Mouse (Mus musculus) megakaryocyte-erythroid progenitor cell, adult 5-6 weeks (primary cell): ENCODE data around the gene Defb45. TPM values are rescaled to one million over a fixed set of nuclear protein-coding genes. Genes with fewer than 3 reads are reported as not detected.

Experiments used
- ATAC-seq: replicated peaks from 2 replicates; pipeline ENCODE4 v1.8.0; 2016; ENCODE audit warnings: mild to moderate bottlenecking, inconsistent platforms; ENCODE audit not compliant: severe bottlenecking, poor library complexity, low FRiP score, low TSS enrichment
- total RNA-seq, 2 experiments: library from RNA; stranded (forward) in 1 of 2; stranded (reverse) in 1 of 2; fragments of 200-1000, 215-1000 nt in 1 of 2; fragments of >200 nt in 1 of 2; fragmentation: Nextera tagmentation in 1 of 2; gene quantifications; 2 replicates each; pipeline ENCODE4 v1.2.3; 2014 to 2017

Defb45 gene
- not detected in 2 replicates for total RNA-seq (2014; fragmentation: Nextera tagmentation)
- total RNA-seq (2017): not detected in 2 replicates

GRCm38 (mm10) chr2:152599299-152599698, at the start of gene Defb45:
Gene Defb45, minus strand, starts transcription at chr2:152599399.
- no peak for ATAC-seq

GRCm38 (mm10) chr2:152639406-152640113, 40.4 kb upstream of the Defb45 start:
- ATAC-seq: no peak

GRCm38 (mm10) chr2:152638865-152639264, 39.7 kb upstream of the Defb45 start:
- no peak for ATAC-seq

GRCm38 (mm10) chr2:152637381-152637780, 38.2 kb upstream of the Defb45 start:
- no peak for ATAC-seq

GRCm38 (mm10) chr2:152637006-152637322, 37.8 kb upstream of the Defb45 start:
- ATAC-seq: no peak

- ATAC-seq: no peak
These were observed 37.2 kb upstream of the Defb45 start for GRCm38 (mm10) chr2:152636246-152637005.

- no peak for ATAC-seq
These were observed 35.1 kb upstream of the Defb45 start for GRCm38 (mm10) chr2:152634311-152634710.

GRCm38 (mm10) chr2:152633334-152633733, 34.1 kb upstream of the Defb45 start:
- no peak for ATAC-seq

- ATAC-seq: no peak
These were observed 30.7 kb upstream of the Defb45 start for GRCm38 (mm10) chr2:152629904-152630303.

GRCm38 (mm10) chr2:152629239-152629638, 30.0 kb upstream of the Defb45 start:
- no peak for ATAC-seq

GRCm38 (mm10) chr2:152628066-152628465, 28.9 kb upstream of the Defb45 start:
- no peak for ATAC-seq

- ATAC-seq: no peak
These were observed 27.8 kb upstream of the Defb45 start, which contains the start of gene Rem1 for GRCm38 (mm10) chr2:152626774-152627591. Gene Rem1, plus strand, starts transcription at chr2:152626951.

GRCm38 (mm10) chr2:152625256-152625655, 26.1 kb upstream of the Defb45 start:
- ATAC-seq: no peak

- ATAC-seq: no peak
These were observed 25.4 kb upstream of the Defb45 start for GRCm38 (mm10) chr2:152624566-152624965.

- ATAC-seq: no peak
These were observed 23.8 kb upstream of the Defb45 start, which contains the start of gene Defb25 for GRCm38 (mm10) chr2:152622953-152623352. Gene Defb25, minus strand, starts transcription at chr2:152623053.

- ATAC-seq: no peak
These were observed 23.0 kb upstream of the Defb45 start for GRCm38 (mm10) chr2:152622151-152622550.

GRCm38 (mm10) chr2:152620367-152621134, 21.4 kb upstream of the Defb45 start:
- no peak for ATAC-seq

- no peak for ATAC-seq
These were observed 18.2 kb upstream of the Defb45 start for GRCm38 (mm10) chr2:152617374-152617773.

GRCm38 (mm10) chr2:152616470-152616869, 17.3 kb upstream of the Defb45 start:
- no peak for ATAC-seq
